Mouse (Mus musculus) kidney, postnatal 14 days (tissue): Measurements from ENCODE around the gene Tmed6.
A peak's percentile ranks its signal among the peaks of the same experiment; 100 is the strongest.
"Not testable (repeated sequence)": the region's sequence is repeated elsewhere in the genome, so short reads cannot be mapped to it uniquely, and the experiment has no call there.

Experiments
- DNase-seq: peaks from one replicate; pipeline ENCODE4 v3.0.0; 2022; ENCODE audit warnings: mixed read lengths

Gene Tmed6

GRCm38 (mm10) chr8:107065511-107066496 lies at the start of gene Tmed6:
Gene Tmed6 (minus strand): TSS chr8:107065644.
- peak; percentile 83 for DNase-seq

GRCm38 (mm10) chr8:107115008-107115320 lies 49.5 kb upstream of the Tmed6 start:
- no peak for DNase-seq

- no peak for DNase-seq
These were observed 48.9 kb upstream of the Tmed6 start for GRCm38 (mm10) chr8:107114150-107115007.

GRCm38 (mm10) chr8:107113209-107113608 lies 47.8 kb upstream of the Tmed6 start:
- DNase-seq, result no peak

GRCm38 (mm10) chr8:107111340-107112105 lies 46.1 kb upstream of the Tmed6 start:
- peak; percentile 60 for DNase-seq

- DNase-seq, result no peak
These were observed 45.3 kb upstream of the Tmed6 start for GRCm38 (mm10) chr8:107110629-107111330.

GRCm38 (mm10) chr8:107109816-107110435 lies 44.5 kb upstream of the Tmed6 start:
- DNase-seq, result no peak

GRCm38 (mm10) chr8:107108978-107109720 lies 43.7 kb upstream of the Tmed6 start:
- no peak for DNase-seq

GRCm38 (mm10) chr8:107108089-107108488 lies 42.6 kb upstream of the Tmed6 start:
- DNase-seq, result not testable (repeated sequence)

- DNase-seq, result peak; percentile 81
These were observed 39.1 kb upstream of the Tmed6 start for GRCm38 (mm10) chr8:107104547-107104946.

GRCm38 (mm10) chr8:107100635-107101034 lies 35.2 kb upstream of the Tmed6 start:
- no peak for DNase-seq

- peak; percentile 96 for DNase-seq
These were observed 31.1 kb upstream of the Tmed6 start, which contains the start of gene Terf2 for GRCm38 (mm10) chr8:107096366-107097036. Gene Terf2 (minus strand): TSS chr8:107096547.

GRCm38 (mm10) chr8:107095717-107096365 lies 30.4 kb upstream of the Tmed6 start:
- no peak for DNase-seq

- no peak for DNase-seq
These were observed 25.1 kb upstream of the Tmed6 start for GRCm38 (mm10) chr8:107090531-107090930.

- DNase-seq, result no peak
These were observed 23.2 kb upstream of the Tmed6 start for GRCm38 (mm10) chr8:107088526-107089063.

- DNase-seq, result no peak
These were observed 20.6 kb upstream of the Tmed6 start for GRCm38 (mm10) chr8:107086018-107086417.

- DNase-seq, result no peak
These were observed 19.9 kb upstream of the Tmed6 start for GRCm38 (mm10) chr8:107085358-107085757.

- no peak for DNase-seq
These were observed 10.9 kb upstream of the Tmed6 start for GRCm38 (mm10) chr8:107076239-107076888.

- DNase-seq, result no peak
These were observed 8.7 kb upstream of the Tmed6 start for GRCm38 (mm10) chr8:107074128-107074527.
